Mouse (Mus musculus): ENCODE data around the gene Rnf150. TPM values are rescaled to one million over a fixed set of nuclear protein-coding genes. Genes with fewer than 3 reads are reported as not detected.

Gene Rnf150
- total RNA-seq, 2 experiments from 2014 or later = 0.42 TPM; not detected in 1

DNA sequence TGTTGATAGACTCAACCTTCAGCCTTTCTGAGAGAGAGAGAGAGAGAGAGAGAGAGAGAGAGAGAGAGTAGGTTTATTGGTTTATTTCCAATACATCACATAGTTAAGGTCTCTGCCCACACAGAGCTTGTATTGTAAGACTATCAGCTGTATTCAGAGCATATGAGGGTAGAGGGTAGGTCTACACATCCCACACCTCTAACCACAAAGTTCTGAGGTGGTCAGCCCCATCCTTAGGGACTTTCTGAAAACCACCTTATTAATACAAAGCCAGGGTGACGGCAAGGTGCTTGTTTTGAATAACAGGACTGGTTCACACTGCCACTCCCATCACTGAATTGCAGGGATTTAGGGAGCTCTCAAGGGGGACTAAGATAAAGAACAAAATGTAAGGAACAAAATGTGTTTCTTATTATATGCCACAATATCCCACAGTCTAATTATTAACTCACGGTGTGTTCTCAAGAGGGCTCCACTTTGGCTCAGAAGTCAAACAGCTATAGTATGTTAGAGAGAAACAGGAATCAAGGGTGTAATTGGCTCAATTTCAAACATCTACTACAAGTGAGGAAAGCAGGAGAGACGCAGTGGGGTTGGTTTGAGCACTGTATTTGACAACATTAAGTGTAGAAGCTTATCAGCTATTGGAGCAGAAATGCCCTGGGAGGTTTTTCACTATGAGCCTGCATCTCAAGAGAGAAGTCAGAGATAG is 132.7 kb downstream of the Rnf150 start:
- ATAC-seq (replicated peaks; ENCODE audit: low FRiP score, low TSS enrichment, poor library complexity, severe bottlenecking) = no peak

GRCm38 (mm10) chr8:82996843-82997242 is 133.7 kb downstream of the Rnf150 start:
- ATAC-seq (replicated peaks; ENCODE audit: low FRiP score, low TSS enrichment, poor library complexity, severe bottlenecking) = no peak

- ATAC-seq (replicated peaks; ENCODE audit: low FRiP score, low TSS enrichment, poor library complexity, severe bottlenecking) = no peak
Observed at GRCm38 (mm10) chr8:82998778-82999177, 135.6 kb downstream of the Rnf150 start.

DNA sequence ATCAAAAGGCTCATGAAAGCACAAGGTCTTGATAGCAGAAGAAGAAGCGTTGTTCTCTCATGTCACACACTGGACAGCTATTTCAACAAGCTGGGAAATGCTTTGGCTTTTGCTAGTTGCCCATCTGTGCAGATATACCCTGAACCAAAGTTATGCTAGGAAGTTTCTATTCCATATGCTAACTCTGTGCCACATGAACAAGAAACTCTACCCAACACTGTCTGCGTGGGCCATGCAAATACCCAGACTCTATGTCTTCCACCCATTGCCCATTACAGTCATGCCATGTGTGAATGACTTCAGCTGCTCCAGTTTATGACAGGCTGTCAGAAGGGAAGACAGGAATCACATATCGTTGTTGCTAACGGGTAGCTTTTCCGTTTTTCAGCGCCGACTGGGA is 140.0 kb downstream of the Rnf150 start:
- no peak for ATAC-seq (replicated peaks; ENCODE audit: low FRiP score, low TSS enrichment, poor library complexity, severe bottlenecking)

GRCm38 (mm10) chr8:83009481-83009880 is 146.3 kb downstream of the Rnf150 start:
- no peak for ATAC-seq (replicated peaks; ENCODE audit: low FRiP score, low TSS enrichment, poor library complexity, severe bottlenecking)

DNA sequence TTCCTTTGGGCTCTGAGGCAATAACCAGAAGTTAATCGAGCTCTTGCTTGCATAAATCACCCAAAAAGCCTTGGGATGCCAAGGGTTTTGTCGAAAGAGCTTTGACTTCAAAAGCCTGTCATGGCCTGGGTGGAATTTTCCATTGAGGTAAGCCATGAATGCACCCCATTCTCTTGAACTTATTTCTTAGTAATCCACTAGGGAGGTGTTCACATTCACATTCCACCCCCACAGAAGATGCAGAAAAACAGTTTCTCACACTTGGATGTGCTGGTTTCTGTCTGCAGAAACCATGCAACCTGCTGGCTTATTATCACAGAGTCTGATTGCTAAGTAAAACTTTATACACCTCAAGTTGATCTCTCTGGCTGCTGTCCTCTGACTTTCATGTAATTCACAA is 148.1 kb downstream of the Rnf150 start:
- no peak for ATAC-seq (replicated peaks; ENCODE audit: low FRiP score, low TSS enrichment, poor library complexity, severe bottlenecking)

- no peak for ATAC-seq (replicated peaks; ENCODE audit: low FRiP score, low TSS enrichment, poor library complexity, severe bottlenecking)
Observed at GRCm38 (mm10) chr8:83011758-83012157, 148.6 kb downstream of the Rnf150 start.

DNA sequence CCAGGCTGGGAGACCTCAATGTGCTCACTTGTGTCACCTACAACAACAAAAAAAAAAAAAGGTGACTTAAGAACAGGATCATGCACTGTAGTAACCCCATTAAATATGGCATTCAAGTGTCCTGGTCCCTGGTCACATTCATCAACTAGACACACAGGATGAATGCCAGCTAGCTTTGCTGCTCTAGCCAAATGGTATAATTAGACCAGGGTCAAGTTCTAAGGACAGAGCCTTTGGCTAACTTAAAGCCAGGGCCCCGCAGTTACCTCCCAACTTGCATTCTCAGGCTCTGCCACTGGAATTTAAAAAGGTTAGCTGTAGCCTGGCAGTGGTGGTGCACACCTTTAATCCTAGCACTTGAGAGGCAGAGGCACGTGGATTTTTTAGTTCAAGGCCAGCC is 165.1 kb downstream of the Rnf150 start:
- ATAC-seq (replicated peaks; ENCODE audit: low FRiP score, low TSS enrichment, poor library complexity, severe bottlenecking) = no peak

GRCm38 (mm10) chr8:83032800-83033199 is 169.6 kb downstream of the Rnf150 start:
- no peak for ATAC-seq (replicated peaks; ENCODE audit: low FRiP score, low TSS enrichment, poor library complexity, severe bottlenecking)

DNA sequence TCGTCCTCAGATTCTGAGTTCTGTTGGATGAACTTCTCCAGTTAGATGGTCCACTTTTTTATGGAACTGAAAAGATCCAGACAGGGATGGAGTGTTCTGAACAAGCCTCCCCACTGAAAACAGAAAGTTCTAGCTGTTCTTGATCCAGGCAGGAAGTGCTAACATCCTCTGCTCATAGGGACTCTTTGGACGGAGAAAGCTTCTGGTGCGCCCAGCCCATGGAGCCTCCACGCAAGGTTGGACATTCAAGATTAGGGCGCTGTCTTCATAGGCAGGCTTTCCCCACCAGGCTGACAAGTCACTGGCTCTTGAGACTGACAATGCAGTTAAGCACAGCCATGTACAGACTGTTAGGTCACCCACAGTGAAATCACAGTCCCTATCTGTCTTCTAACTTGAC is 172.0 kb downstream of the Rnf150 start:
- no peak for ATAC-seq (replicated peaks; ENCODE audit: low FRiP score, low TSS enrichment, poor library complexity, severe bottlenecking)

DNA sequence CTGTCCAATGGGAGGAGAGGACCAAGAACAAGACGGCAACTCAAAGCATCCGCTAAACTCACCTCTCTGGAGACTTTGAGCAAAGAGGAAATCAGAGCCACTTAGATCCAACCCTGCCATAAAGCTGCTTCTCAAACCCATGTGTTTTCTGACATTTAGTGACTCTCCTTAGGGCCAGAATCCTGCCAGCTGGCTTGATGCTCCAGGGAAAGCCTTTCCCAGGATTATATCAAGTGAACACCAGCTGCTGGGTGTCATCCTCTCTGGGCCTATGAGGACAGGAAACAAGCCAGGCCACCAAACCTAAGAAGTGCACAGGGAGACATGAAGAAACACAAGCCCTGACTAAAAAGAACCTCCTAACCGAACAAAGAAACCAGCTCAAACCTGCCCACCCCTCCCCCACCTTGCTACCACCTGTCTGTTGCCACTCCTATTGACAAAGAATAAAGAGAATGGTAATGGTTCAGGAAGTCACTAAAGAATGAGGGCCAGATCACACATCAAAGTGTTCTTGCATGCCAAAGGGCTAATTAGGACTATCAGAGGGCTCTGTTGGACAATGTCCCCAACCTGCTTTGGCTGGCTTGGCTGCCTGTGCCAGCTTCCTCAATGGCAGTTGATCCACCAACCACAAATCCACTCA is 173.5 kb downstream of the Rnf150 start:
- no peak for ATAC-seq (replicated peaks; ENCODE audit: low FRiP score, low TSS enrichment, poor library complexity, severe bottlenecking)

GRCm38 (mm10) chr8:83037321-83037720 is 174.2 kb downstream of the Rnf150 start:
- no peak for ATAC-seq (replicated peaks; ENCODE audit: low FRiP score, low TSS enrichment, poor library complexity, severe bottlenecking)

DNA sequence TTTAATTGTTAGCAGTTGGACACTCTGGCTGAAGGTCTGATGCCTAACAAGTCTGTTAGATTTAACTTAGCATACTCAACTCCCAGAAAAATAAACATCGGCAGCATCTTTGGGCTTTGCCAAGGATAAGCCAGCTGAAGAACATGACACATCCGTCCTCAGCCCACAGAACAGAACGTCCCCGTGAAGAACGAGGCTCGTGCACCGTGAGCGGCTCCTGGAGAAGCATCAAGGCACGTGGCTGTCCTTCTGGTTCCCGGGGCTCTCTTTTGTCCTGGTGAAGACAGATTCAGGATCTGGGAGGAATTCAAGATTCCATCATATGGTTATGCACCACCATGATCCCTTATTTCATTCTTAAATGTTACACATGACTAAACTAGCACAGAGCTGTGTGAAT is 175.4 kb downstream of the Rnf150 start:
- ATAC-seq (replicated peaks; ENCODE audit: low FRiP score, low TSS enrichment, poor library complexity, severe bottlenecking) = no peak

- no peak for ATAC-seq (replicated peaks; ENCODE audit: low FRiP score, low TSS enrichment, poor library complexity, severe bottlenecking)
Observed at GRCm38 (mm10) chr8:83041440-83041839, 178.3 kb downstream of the Rnf150 start.

DNA sequence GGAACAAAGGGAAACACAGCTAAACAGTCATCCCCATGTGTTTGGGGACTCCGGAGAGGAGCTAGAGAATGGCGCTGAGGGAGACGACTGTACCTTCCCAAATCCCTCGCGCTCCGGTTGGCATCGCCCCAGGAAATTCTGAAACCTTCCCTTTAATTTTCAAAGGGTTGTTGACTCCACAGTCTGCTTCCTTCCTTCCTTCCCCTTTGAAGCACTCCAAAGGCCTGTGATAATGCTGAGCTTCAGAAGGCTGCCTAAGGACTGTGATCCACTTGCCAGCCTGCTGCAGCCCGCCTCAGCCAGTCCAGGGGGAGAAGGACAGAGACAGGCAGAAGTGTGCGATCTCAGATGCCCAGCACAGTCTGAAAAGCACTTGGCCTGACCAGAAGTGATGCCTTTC is 183.8 kb downstream of the Rnf150 start:
- no peak for ATAC-seq (replicated peaks; ENCODE audit: low FRiP score, low TSS enrichment, poor library complexity, severe bottlenecking)

GRCm38 (mm10) chr8:83048527-83048926 is 185.4 kb downstream of the Rnf150 start:
- ATAC-seq (replicated peaks; ENCODE audit: low FRiP score, low TSS enrichment, poor library complexity, severe bottlenecking) = no peak

DNA sequence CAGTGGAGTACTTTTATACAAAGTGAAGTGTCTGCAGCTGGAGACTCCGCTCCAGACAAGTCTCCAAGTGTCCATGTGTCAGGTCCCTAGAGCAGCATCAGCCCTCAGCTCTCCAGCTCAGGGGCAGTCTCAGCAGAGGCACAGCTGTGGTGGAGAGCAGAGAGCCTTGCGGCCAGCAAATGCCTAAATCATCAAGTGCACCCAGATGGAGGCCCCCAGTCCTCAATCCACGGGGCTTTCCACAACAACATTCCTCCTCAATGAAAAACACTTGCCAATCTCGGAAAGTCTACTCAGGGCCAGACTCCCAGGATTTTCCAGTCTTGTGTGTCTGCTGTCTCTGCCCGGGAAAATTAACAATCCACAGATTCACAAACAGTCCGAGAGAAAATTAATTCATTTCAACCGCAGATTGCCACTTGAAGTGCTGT is 186.0 kb downstream of the Rnf150 start:
- ATAC-seq (replicated peaks; ENCODE audit: low FRiP score, low TSS enrichment, poor library complexity, severe bottlenecking) = no peak

DNA sequence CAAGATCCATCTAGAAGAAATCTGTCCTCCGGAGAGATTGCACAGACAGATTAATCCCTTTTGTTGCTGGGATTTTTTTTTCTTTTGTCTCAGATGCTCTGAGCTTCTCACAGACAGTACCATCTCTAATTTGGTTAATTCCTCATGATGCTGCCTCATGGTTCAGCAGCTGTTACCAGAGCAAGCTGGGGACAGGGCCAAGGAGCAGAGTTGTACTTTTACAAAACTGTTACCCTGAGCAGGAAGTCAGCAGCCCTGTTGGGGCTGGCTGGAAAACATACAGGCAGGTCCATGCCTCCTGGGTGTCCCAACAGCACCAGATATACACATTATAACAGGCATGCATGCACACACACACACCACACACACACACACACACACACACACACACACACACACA is 186.5 kb downstream of the Rnf150 start:
- ATAC-seq (replicated peaks; ENCODE audit: low FRiP score, low TSS enrichment, poor library complexity, severe bottlenecking) = no peak

DNA sequence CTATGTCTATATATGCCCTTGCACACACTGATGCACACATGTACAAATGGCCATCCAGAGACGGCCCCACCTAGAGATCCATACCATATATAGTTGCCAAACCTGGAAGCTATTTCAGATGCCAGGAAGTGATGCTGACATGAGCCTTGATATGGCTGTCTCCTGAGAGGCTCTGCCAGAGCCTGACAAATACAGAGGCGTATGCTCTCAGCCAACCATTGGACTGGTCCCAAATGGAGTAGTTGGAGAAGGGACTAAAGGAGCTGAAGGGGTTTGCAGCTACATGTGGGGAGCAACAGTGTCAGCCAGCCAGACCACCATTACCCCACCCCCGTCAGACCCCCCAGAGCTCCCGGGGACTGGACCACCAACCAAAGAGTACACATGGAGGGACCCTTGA is 189.7 kb downstream of the Rnf150 start:
- ATAC-seq (replicated peaks; ENCODE audit: low FRiP score, low TSS enrichment, poor library complexity, severe bottlenecking) = no peak

DNA sequence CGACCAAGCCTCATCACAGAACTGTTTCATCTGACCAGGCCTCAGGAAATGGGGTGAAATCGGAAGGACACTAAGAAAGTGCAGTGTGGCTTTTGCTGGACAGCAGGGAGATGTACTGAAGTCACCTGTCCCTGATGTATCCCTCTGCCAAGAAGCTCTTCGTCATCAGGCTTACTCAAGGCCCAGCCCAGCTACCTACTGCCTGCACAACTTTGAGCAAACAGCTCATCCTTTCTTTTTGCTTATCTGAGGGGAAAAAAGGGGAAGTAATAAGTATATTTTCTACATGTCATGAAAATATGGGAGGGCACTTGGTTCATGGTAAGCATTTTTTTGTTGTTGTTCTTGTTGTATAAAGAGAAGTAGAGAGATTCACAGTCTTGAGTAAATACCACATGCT is 191.6 kb downstream of the Rnf150 start:
- ATAC-seq (replicated peaks; ENCODE audit: low FRiP score, low TSS enrichment, poor library complexity, severe bottlenecking) = no peak

DNA sequence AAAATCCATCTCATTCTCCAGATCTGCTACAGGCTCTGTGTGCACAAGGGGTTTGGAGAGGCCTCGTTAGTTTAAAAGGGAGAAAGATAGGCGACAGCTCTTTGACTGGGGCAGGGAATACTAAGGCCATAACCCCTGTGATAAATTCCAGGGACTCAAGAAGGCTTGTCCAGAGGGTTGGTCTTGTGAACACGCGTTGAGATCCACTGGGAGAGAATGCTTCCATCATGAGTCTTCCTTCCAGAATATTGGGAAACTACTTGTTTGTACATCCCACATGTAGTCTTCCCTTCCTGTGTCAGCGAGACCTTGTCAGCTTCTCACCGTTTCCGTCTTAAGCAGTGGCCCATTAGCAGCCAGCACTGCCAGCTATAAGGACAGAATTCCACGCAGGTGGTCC is 195.8 kb downstream of the Rnf150 start:
- ATAC-seq (replicated peaks; ENCODE audit: low FRiP score, low TSS enrichment, poor library complexity, severe bottlenecking) = no peak
